Mouse (Mus musculus): ENCODE data around the gene Zbtb38. TPM values are rescaled to one million over a fixed set of nuclear protein-coding genes. Genes with fewer than 3 reads are reported as not detected.

Gene Zbtb38
- total and polyA plus RNA-seq, 3 experiments, result 3.7 to 38.2 (median 37.6) TPM

- ATAC-seq (ENCODE audit: extremely low read depth, insufficient number of reproducible peaks, low FRiP score, poor library complexity, severe bottlenecking) (no peak), DNase-seq (ENCODE audit: low spot score) (no peak)
- Histone ChIP-seq H3K9me3 (replicated peaks) (no peaks in the 10 kb centered on the region), H3K27me3 (ENCODE audit: insufficient read depth, low read length) (peaks cover 44% of the 10 kb centered on the region), H3K4me3 (ENCODE audit: low read depth, low read length) (no peak overlapping the region), H3K36me3 (replicated peaks) (no peaks in the 10 kb centered on the region), H3K4me1 (ENCODE audit: insufficient read depth, low read depth, low read length) (peaks cover 13% of the 10 kb centered on the region)
- no peak for TF ChIP-seq GATA2 (IDR thresholded peaks at IDR 0.05; ENCODE audit: borderline replicate concordance, low read depth, low read length)
- no peak for TF ChIP-seq CTCF (IDR thresholded peaks at IDR 0.05; ENCODE audit: low read depth, low read length)
- no peak for TF ChIP-seq POLR2AphosphoS5 (IDR thresholded peaks at IDR 0.05; ENCODE audit: insufficient replicate concordance, low read depth, low read length)
- TF ChIP-seq GATA1 (IDR thresholded peaks at IDR 0.05; ENCODE audit: borderline replicate concordance, low read length), result no peak
- TF ChIP-seq TAL1 (conservative IDR thresholded peaks at IDR 0.05; ENCODE audit: low read depth, low read length), result no peak
Measured at GRCm38 (mm10) chr9:96750636-96751035, 2.0 kb downstream of the Zbtb38 start.

GRCm38 (mm10) chr9:96746527-96746926 lies 6.1 kb downstream of the Zbtb38 start:
- H3K27me3 ChIP-seq (ENCODE audit: insufficient read depth, low read length), result peaks cover 44% of the 10 kb centered on the region
- H3K4me1 ChIP-seq (ENCODE audit: insufficient read depth, low read depth, low read length), result peaks cover 8% of the 10 kb centered on the region
- TF ChIP-seq GATA2 (IDR thresholded peaks at IDR 0.05; ENCODE audit: borderline replicate concordance, low read depth, low read length), result no peak
- TF ChIP-seq POLR2AphosphoS5 (IDR thresholded peaks at IDR 0.05; ENCODE audit: insufficient replicate concordance, low read depth, low read length), result no peak
- no peak for TF ChIP-seq GATA1 (IDR thresholded peaks at IDR 0.05; ENCODE audit: borderline replicate concordance, low read length)
- no peak for TF ChIP-seq CTCF (IDR thresholded peaks at IDR 0.05; ENCODE audit: low read depth, low read length)
- no peak for TF ChIP-seq TAL1 (conservative IDR thresholded peaks at IDR 0.05; ENCODE audit: low read depth, low read length)
- ATAC-seq (ENCODE audit: extremely low read depth, insufficient number of reproducible peaks, low FRiP score, poor library complexity, severe bottlenecking) (no peak), DNase-seq (ENCODE audit: low spot score) (no peak)
- H3K9me3 ChIP-seq (replicated peaks), result peaks cover 2% of the 10 kb centered on the region; the same call in 1 of the 2 replicates
- H3K36me3 ChIP-seq (replicated peaks), result no peaks in the 10 kb centered on the region
- H3K4me3 ChIP-seq (ENCODE audit: low read depth, low read length), result no peak overlapping the region

- Histone ChIP-seq H3K36me3 (replicated peaks) (no peaks in the 10 kb centered on the region), H3K9me3 (replicated peaks) (peaks cover 2% of the 10 kb centered on the region; the same call in 1 of the 2 replicates), H3K4me1 (ENCODE audit: insufficient read depth, low read depth, low read length) (peaks cover 8% of the 10 kb centered on the region), H3K4me3 (ENCODE audit: low read depth, low read length) (no peak overlapping the region), H3K27me3 (ENCODE audit: insufficient read depth, low read length) (peaks cover 48% of the 10 kb centered on the region)
- TF ChIP-seq GATA1 (IDR thresholded peaks at IDR 0.05; ENCODE audit: borderline replicate concordance, low read length) (no peak), CTCF (IDR thresholded peaks at IDR 0.05; ENCODE audit: low read depth, low read length) (no peak), POLR2AphosphoS5 (IDR thresholded peaks at IDR 0.05; ENCODE audit: insufficient replicate concordance, low read depth, low read length) (no peak), TAL1 (conservative IDR thresholded peaks at IDR 0.05; ENCODE audit: low read depth, low read length) (no peak), GATA2 (IDR thresholded peaks at IDR 0.05; ENCODE audit: borderline replicate concordance, low read depth, low read length) (no peak)
- DNase-seq (ENCODE audit: low spot score), result no peak
- ATAC-seq (ENCODE audit: extremely low read depth, insufficient number of reproducible peaks, low FRiP score, poor library complexity, severe bottlenecking), result no peak
Measured at GRCm38 (mm10) chr9:96744909-96745308, 7.7 kb downstream of the Zbtb38 start.

GRCm38 (mm10) chr9:96741365-96742085 lies 11.1 kb downstream of the Zbtb38 start:
- Histone ChIP-seq H3K9me3 (replicated peaks) (peaks cover 2% of the 10 kb centered on the region; the same call in 1 of the 2 replicates), H3K4me3 (ENCODE audit: low read depth, low read length) (no peak overlapping the region), H3K27me3 (ENCODE audit: insufficient read depth, low read length) (peaks cover 31% of the 10 kb centered on the region), H3K36me3 (replicated peaks) (no peaks in the 10 kb centered on the region), H3K4me1 (ENCODE audit: insufficient read depth, low read depth, low read length) (no peaks in the 10 kb centered on the region)
- ATAC-seq (ENCODE audit: extremely low read depth, insufficient number of reproducible peaks, low FRiP score, poor library complexity, severe bottlenecking), result no peak
- no peak for TF ChIP-seq GATA1 (IDR thresholded peaks at IDR 0.05; ENCODE audit: borderline replicate concordance, low read length)
- TF ChIP-seq CTCF (IDR thresholded peaks at IDR 0.05; ENCODE audit: low read depth, low read length), result no peak
- TF ChIP-seq TAL1 (conservative IDR thresholded peaks at IDR 0.05; ENCODE audit: low read depth, low read length), result no peak
- TF ChIP-seq POLR2AphosphoS5 (IDR thresholded peaks at IDR 0.05; ENCODE audit: insufficient replicate concordance, low read depth, low read length), result no peak
- TF ChIP-seq GATA2 (IDR thresholded peaks at IDR 0.05; ENCODE audit: borderline replicate concordance, low read depth, low read length), result no peak
- DNase-seq (ENCODE audit: low spot score), result no peak

- ATAC-seq (ENCODE audit: extremely low read depth, insufficient number of reproducible peaks, low FRiP score, poor library complexity, severe bottlenecking) (no peak), DNase-seq (ENCODE audit: low spot score) (no peak)
- no peaks in the 10 kb centered on the region for H3K36me3 ChIP-seq (replicated peaks)
- no peaks in the 10 kb centered on the region for H3K4me1 ChIP-seq (ENCODE audit: insufficient read depth, low read depth, low read length)
- H3K4me3 ChIP-seq (ENCODE audit: low read depth, low read length), result no peak overlapping the region
- H3K9me3 ChIP-seq (replicated peaks), result peaks cover 2% of the 10 kb centered on the region; the same call in 1 of the 2 replicates
- TF ChIP-seq GATA2 (IDR thresholded peaks at IDR 0.05; ENCODE audit: borderline replicate concordance, low read depth, low read length) (no peak), CTCF (IDR thresholded peaks at IDR 0.05; ENCODE audit: low read depth, low read length) (no peak), POLR2AphosphoS5 (IDR thresholded peaks at IDR 0.05; ENCODE audit: insufficient replicate concordance, low read depth, low read length) (no peak), TAL1 (conservative IDR thresholded peaks at IDR 0.05; ENCODE audit: low read depth, low read length) (no peak), GATA1 (IDR thresholded peaks at IDR 0.05; ENCODE audit: borderline replicate concordance, low read length) (no peak)
- H3K27me3 ChIP-seq (ENCODE audit: insufficient read depth, low read length), result peaks cover 31% of the 10 kb centered on the region
Measured at GRCm38 (mm10) chr9:96740712-96741364, 11.8 kb downstream of the Zbtb38 start.
